Mouse (Mus musculus) liver, embryonic 14.5 days (tissue): ENCODE results near the gene Itpr3. TPM values are rescaled to one million over a fixed set of nuclear protein-coding genes. Genes with fewer than 3 reads are reported as not detected.

Experiments used
- ATAC-seq: fragments of 200-750 bp; cut with Nextera tagmentation; 2 replicates; pipeline ENCODE4 v1.8.0; 2017; ENCODE audit warnings: moderate number of reproducible peaks, mild to moderate bottlenecking, moderate library complexity; ENCODE audit not compliant: insufficient read depth
- DNase-seq, 3 experiments: peaks; one replicate each; pipeline ENCODE4 v3.0.0-alpha.2; 2012 to 2013; ENCODE audit warnings: low read depth in 3 of 3, low spot score in 3 of 3
- H3K27ac ChIP-seq: fragments of 300-500 bp; sonication (generic); 2 replicates; pipeline ENCODE4 v1.5.1; 2014; ENCODE audit warnings: moderate library complexity, mild to moderate bottlenecking, control low read depth, inconsistent platforms
- H3K27me3 ChIP-seq: fragments of 300-500 bp; sonication (generic); 2 replicates; pipeline ENCODE4 v1.6.1; 2014; ENCODE audit warnings: mild to moderate bottlenecking, low read length, moderate library complexity; ENCODE audit not compliant: control insufficient read depth, insufficient read depth
- H3K36me3 ChIP-seq: fragments of 300-500 bp; sonication (generic); replicated peaks from 2 replicates; pipeline ENCODE4 v1.6.1; 2014; ENCODE audit warnings: low read depth; ENCODE audit not compliant: control insufficient read depth, insufficient read depth
- H3K4me1 ChIP-seq, 2 experiments: fragments of 200-500 bp in 1 of 2; fragments of 300-500 bp in 1 of 2; sonication (generic) in 1 of 2; replicated peaks; 2 replicates each; pipeline ENCODE4 v1.6.1; 2012 to 2014; ENCODE audit warnings: antibody characterized with exemption in 1 of 2, inconsistent platforms in 1 of 2, low read length in 1 of 2; ENCODE audit not compliant: control insufficient read depth in 2 of 2, insufficient read depth in 2 of 2
- H3K4me2 ChIP-seq: fragments of 300-500 bp; sonication (generic); 2 replicates; pipeline ENCODE4 v1.6.1; 2014; ENCODE audit warnings: low read depth, mild to moderate bottlenecking, control low read depth, moderate library complexity
- H3K4me3 ChIP-seq, 2 experiments: fragments of 200-500 bp in 1 of 2; fragments of 300-500 bp in 1 of 2; sonication (generic) in 1 of 2; 2 replicates each; pipeline ENCODE4 v1.5.1; 2012 to 2014; ENCODE audit warnings: low read depth in 2 of 2, low read length in 2 of 2, mild to moderate bottlenecking in 2 of 2, control low read depth in 1 of 2, inconsistent platforms in 1 of 2, moderate library complexity in 1 of 2; ENCODE audit not compliant: insufficient read depth in 1 of 2
- H3K9ac ChIP-seq: fragments of 300-500 bp; sonication (generic); replicated peaks from 2 replicates; pipeline ENCODE4 v1.6.1; 2014; ENCODE audit warnings: mild to moderate bottlenecking, control low read depth, moderate library complexity
- H3K9me3 ChIP-seq: fragments of 300-500 bp; sonication (generic); 2 replicates; pipeline ENCODE4 v1.6.1; 2016; ENCODE audit warnings: low read length, mixed read lengths; ENCODE audit not compliant: control insufficient read depth
- CTCF ChIP-seq: IDR thresholded peaks from 2 replicates; pipeline ENCODE4 v1.5.1; 2016; ENCODE audit warnings: antibody characterized with exemption, low read depth, control low read depth
- EP300 ChIP-seq: IDR thresholded peaks from 2 replicates; pipeline ENCODE4 v1.6.1; 2016; ENCODE audit warnings: antibody characterized with exemption, low read depth
- WGBS: fragments of 180-500 bp; shearing (Covaris S2); extraction: QIAGEN DNeasy Blood & Tissue Kit; methylation state at CpG from one replicate; pipeline ENCODE4 v1.1.7; 2014; ENCODE audit not compliant: insufficient replicate concordance; 5-methylcytosine and 5-hydroxymethylcytosine counted together
- polyA plus RNA-seq, 2 experiments: library from polyadenylated mRNA; depleted of rRNA in 1 of 2; stranded (reverse) in 1 of 2; unstranded in 1 of 2; fragments of >200 nt; fragmentation: Nextera tagmentation in 1 of 2; extraction: Ambion mirVana in 1 of 2; gene quantifications; 2 replicates each; pipeline versions ENCODE4 v1.2.1 to v1.2.3; 2012 to 2014

The Itpr3 gene
- polyA plus RNA-seq, 2 experiments = 0.53 to 0.96 TPM

GRCm38 (mm10) chr17:27155752-27156151, 98.6 kb downstream of the Itpr3 start:
- Histone ChIP-seq H3K4me3 (no peak overlapping the region), H3K4me1 (peaks cover 27 to 46% of the 10 kb centered on the region in 2 experiments), H3K36me3 (no peaks in the 10 kb centered on the region), H3K27me3 (no peaks in the 10 kb centered on the region), H3K27ac (no peak overlapping the region), H3K9me3 (no peaks in the 10 kb centered on the region), H3K4me2 (no peak overlapping the region), H3K9ac (no peak overlapping the region)
- ATAC-seq (no peak), DNase-seq (no peak)
- TF ChIP-seq EP300 (no peak), CTCF (no peak)
- WGBS = 88% methylated on average over 8 of the region's 8 CpGs

GRCm38 (mm10) chr17:27158439-27158838, 101.3 kb downstream of the Itpr3 start:
- Histone ChIP-seq H3K4me2 (no peak overlapping the region), H3K27me3 (no peaks in the 10 kb centered on the region), H3K9ac (no peak overlapping the region), H3K4me3 (no peak overlapping the region), H3K9me3 (no peaks in the 10 kb centered on the region), H3K36me3 (no peaks in the 10 kb centered on the region), H3K4me1 (peaks cover 8 to 21% of the 10 kb centered on the region in 2 experiments), H3K27ac (no peak overlapping the region)
- ATAC-seq = no peak
- TF ChIP-seq EP300 = no peak
- DNase-seq = no peak
- 76% methylated on average over 6 of the region's 6 CpGs for WGBS

- H3K9ac ChIP-seq = no peak overlapping the region
- H3K27ac ChIP-seq = no peak overlapping the region
- no peak overlapping the region for H3K4me2 ChIP-seq
- H3K4me1 ChIP-seq = peaks cover 2 to 14% of the 10 kb centered on the region in 2 experiments; a peak in 3 of 4 replicates
- H3K36me3 ChIP-seq = no peaks in the 10 kb centered on the region
- no peak for TF ChIP-seq EP300
- no peak for TF ChIP-seq CTCF
- no peak for ATAC-seq
- 60% methylated on average over 7 of the region's 7 CpGs for WGBS
- H3K4me3 ChIP-seq = no peak overlapping the region
- no peaks in the 10 kb centered on the region for H3K27me3 ChIP-seq
- DNase-seq = no peak
- H3K9me3 ChIP-seq = no peaks in the 10 kb centered on the region
Measured at GRCm38 (mm10) chr17:27159169-27159568, 102.1 kb downstream of the Itpr3 start.

- Histone ChIP-seq H3K4me3 (no peak overlapping the region), H3K27me3 (no peaks in the 10 kb centered on the region), H3K9ac (no peak overlapping the region), H3K4me1 (peaks cover 4 to 13% of the 10 kb centered on the region in 2 experiments; a peak in 3 of 4 replicates), H3K36me3 (no peaks in the 10 kb centered on the region), H3K27ac (no peak overlapping the region), H3K4me2 (no peak overlapping the region), H3K9me3 (no peaks in the 10 kb centered on the region)
- no peak for DNase-seq
- WGBS = 62% methylated on average over 4 of the region's 4 CpGs
- ATAC-seq = no peak
- TF ChIP-seq EP300 (no peak), CTCF (no peak)
Measured at GRCm38 (mm10) chr17:27160905-27161304, 103.8 kb downstream of the Itpr3 start.

- H3K4me2 ChIP-seq = no peak overlapping the region
- H3K27me3 ChIP-seq = no peaks in the 10 kb centered on the region
- H3K36me3 ChIP-seq = no peaks in the 10 kb centered on the region
- WGBS = 57% methylated on average over 8 of the region's 8 CpGs
- DNase-seq (no peak), ATAC-seq (no peak)
- H3K9ac ChIP-seq = no peak overlapping the region
- H3K9me3 ChIP-seq = no peaks in the 10 kb centered on the region
- peaks cover 4 to 10% of the 10 kb centered on the region in 2 experiments; a peak in 3 of 4 replicates for H3K4me1 ChIP-seq
- no peak overlapping the region for H3K4me3 ChIP-seq
- TF ChIP-seq CTCF = peak; percentile 71
- no peak for TF ChIP-seq EP300
- H3K27ac ChIP-seq = no peak overlapping the region
Measured at GRCm38 (mm10) chr17:27165054-27165773, 108.1 kb downstream of the Itpr3 start.
